Comparison of ENCODE assay signal across 8 mouse cellular contexts in the genomic region with DNA sequence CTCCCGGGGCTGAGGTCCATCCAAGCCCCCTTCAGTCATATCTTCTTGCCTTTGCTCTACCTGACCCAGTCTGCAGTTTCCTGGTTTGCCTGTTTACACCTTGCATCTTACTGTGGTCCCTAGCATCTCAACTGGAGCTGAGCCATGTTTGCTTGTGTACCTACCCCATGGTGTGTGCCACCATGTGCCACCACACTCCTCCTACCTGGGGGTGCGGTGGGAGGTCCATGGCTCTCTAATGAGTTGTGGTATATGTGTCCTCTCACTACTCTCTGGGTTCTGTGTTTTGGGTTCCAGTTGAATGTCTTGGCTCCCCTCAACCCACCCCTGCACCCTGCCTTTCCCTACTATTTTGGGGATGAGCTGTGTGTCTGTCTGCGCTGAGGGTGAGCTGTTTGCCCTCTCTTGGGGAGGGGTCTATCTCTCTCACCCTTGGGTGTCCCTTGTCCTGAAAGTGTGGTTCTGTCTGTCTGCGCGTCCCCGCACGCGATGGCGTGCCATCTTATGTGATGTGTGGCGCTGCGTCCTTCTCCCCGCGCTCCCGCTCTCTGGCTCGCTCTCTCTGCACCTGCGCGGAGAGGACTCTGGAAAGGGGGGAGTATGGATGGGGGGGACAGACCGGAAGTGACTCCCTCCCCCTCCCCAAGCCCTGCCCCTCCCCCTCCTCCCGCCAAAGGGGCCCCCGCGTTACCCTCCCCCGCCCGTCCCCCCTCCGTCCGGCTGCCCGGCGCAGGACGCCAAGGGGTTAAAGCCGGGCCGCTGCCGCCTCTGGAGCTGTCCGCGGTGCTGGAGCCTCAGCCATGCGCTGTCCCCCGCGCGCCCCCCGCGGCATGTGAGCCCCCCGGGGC. TPM values are rescaled to one million over a fixed set of nuclear protein-coding genes. Genes with fewer than 3 reads are reported as not detected.
A peak's percentile ranks its signal among the peaks of the same experiment; 100 is the strongest.
DNase-seq lines count a peak whose midpoint lies in the region; ATAC-seq and TF ChIP-seq lines count a peak whose summit lies in the region.

No protein-coding gene starts in this region.

- no peaks in the 10 kb centered on the region for H3K27me3 ChIP-seq in hindbrain, postnatal 0 days (ENCODE audit: insufficient read depth, low read length)
- peaks cover 60% of the 10 kb centered on the region for H3K27me3 ChIP-seq in neural tube, embryonic 11.5 days (ENCODE audit: control insufficient read depth, insufficient read depth, low read length)

- peak overlapping the region; percentile 64 for H3K4me3 ChIP-seq in hindbrain, postnatal 0 days (ENCODE audit: low read length)
- peak overlapping the region; percentile 48 for H3K4me3 ChIP-seq in neural tube, embryonic 11.5 days (ENCODE audit: low read depth, low read length)

- peak overlapping the region; percentile 78 for H3K4me2 ChIP-seq in hindbrain, postnatal 0 days (ENCODE audit: low read depth, low read length)
- peak overlapping the region; percentile 74 for H3K4me2 ChIP-seq in neural tube, embryonic 11.5 days (ENCODE audit: low read depth)

- H3K27ac ChIP-seq in hindbrain, postnatal 0 days = peak overlapping the region; percentile 93
- H3K27ac ChIP-seq in neural tube, embryonic 11.5 days (ENCODE audit: low read depth, low read length) = 0 out of 2 replicates have a peak overlapping the region, but pooled peaks have one; percentile 39

- 5% methylated on average over 25 of the region's 40 CpGs for WGBS in hindbrain, postnatal 0 days
- 7% methylated on average over 20 of the region's 40 CpGs for WGBS in neural tube, embryonic 11.5 days

- peaks cover 3% of the 10 kb centered on the region; the same call in 1 of the 2 replicates for H3K36me3 ChIP-seq in hindbrain, postnatal 0 days (ENCODE audit: insufficient read depth, low read length)
- no peaks in the 10 kb centered on the region for H3K36me3 ChIP-seq in neural tube, embryonic 11.5 days (ENCODE audit: control insufficient read depth, insufficient read depth, low read length)

- ATAC-seq in hindbrain, postnatal 0 days = peak; percentile 80
- ATAC-seq in neural tube, embryonic 11.5 days (ENCODE audit: insufficient read depth, low FRiP score, low TSS enrichment) = peak; percentile 64; the same call in 1 of the 2 replicates
- no peak for ATAC-seq in megakaryocyte-erythroid progenitor cell, adult 5-6 weeks (replicated peaks; ENCODE audit: low FRiP score, low TSS enrichment, poor library complexity, severe bottlenecking)

- H3K9me3 ChIP-seq in hindbrain, postnatal 0 days (ENCODE audit: low read length) = no peaks in the 10 kb centered on the region
- no peaks in the 10 kb centered on the region for H3K9me3 ChIP-seq in neural tube, embryonic 11.5 days (ENCODE audit: control insufficient read depth, low read length)

- DNase-seq in kidney, postnatal 14 days = peak; percentile 43
- no peak for DNase-seq in kidney, adult 9 months
- DNase-seq in cerebellum, adult 11-12 months = peak; percentile 85
- peak; percentile 81 for DNase-seq in embryo, embryonic 11 days
- DNase-seq in hindbrain, postnatal 0 days (ENCODE audit: low spot score) = peak; percentile 86
- DNase-seq in neural tube, embryonic 11.5 days (ENCODE audit: low spot score) = peak; percentile 66
- DNase-seq in T-cell, adult 2 months (ENCODE audit: low spot score) = no peak

- H3K4me1 ChIP-seq in hindbrain, postnatal 0 days (ENCODE audit: insufficient read depth, low read length) = no peaks in the 10 kb centered on the region
- H3K4me1 ChIP-seq in neural tube, embryonic 11.5 days (ENCODE audit: control insufficient read depth, insufficient read depth, low read length) = no peaks in the 10 kb centered on the region

- no peak for TF ChIP-seq CTCF in hindbrain, postnatal 0 days (IDR thresholded peaks at IDR 0.05; ENCODE audit: low read depth)

- peak overlapping the region; percentile 94 for H3K9ac ChIP-seq in hindbrain, postnatal 0 days (replicated peaks; ENCODE audit: low read length)
- H3K9ac ChIP-seq in neural tube, embryonic 11.5 days (ENCODE audit: low read length) = peak overlapping the region; percentile 58

RNA-seq across cellular contexts. Expression of a gene that starts 25.2 kb away (rescaled TPM):
- total RNA-seq in hindbrain, postnatal 0 days (2014; rRNA removed) = 39.0 and 41.8 TPM in 2 replicates
- polyA plus RNA-seq in hindbrain, postnatal 0 days (2015; fragmentation: Nextera tagmentation; extraction: Ambion mirVana) = 36.3 and 36.6 TPM in 2 replicates
- polyA plus RNA-seq in neural tube, embryonic 11.5 days (2014; fragmentation: Nextera tagmentation; extraction: Ambion mirVana) = 4.6 and 4.7 TPM in 2 replicates
- total RNA-seq in megakaryocyte-erythroid progenitor cell, adult 5-6 weeks (2014; fragmentation: Nextera tagmentation) = 0.22 and 1.3 TPM in 2 replicates
- 0.27 TPM in 1 of 2 replicates, not detected in the other for total RNA-seq in megakaryocyte-erythroid progenitor cell, adult 5-6 weeks (2017)

RNA-seq across cellular contexts. Expression of a gene that starts 28.6 kb away (rescaled TPM):
- 3.3 and 5.9 TPM in 2 replicates for total RNA-seq in hindbrain, postnatal 0 days (2014; rRNA removed)
- 4.4 and 4.5 TPM in 2 replicates for polyA plus RNA-seq in hindbrain, postnatal 0 days (2015; fragmentation: Nextera tagmentation; extraction: Ambion mirVana)
- 1.9 and 2.4 TPM in 2 replicates for polyA plus RNA-seq in neural tube, embryonic 11.5 days (2014; fragmentation: Nextera tagmentation; extraction: Ambion mirVana)
- total RNA-seq in megakaryocyte-erythroid progenitor cell, adult 5-6 weeks (2014; fragmentation: Nextera tagmentation) = 0.74 and 0.77 TPM in 2 replicates
- total RNA-seq in megakaryocyte-erythroid progenitor cell, adult 5-6 weeks (2017) = 1.7 and 4.3 TPM in 2 replicates

RNA-seq across cellular contexts. Expression of a gene that starts 48.6 kb away (rescaled TPM):
- 130 and 154 TPM in 2 replicates for total RNA-seq in hindbrain, postnatal 0 days (2014; rRNA removed)
- polyA plus RNA-seq in hindbrain, postnatal 0 days (2015; fragmentation: Nextera tagmentation; extraction: Ambion mirVana) = 73.7 and 79.2 TPM in 2 replicates
- polyA plus RNA-seq in neural tube, embryonic 11.5 days (2014; fragmentation: Nextera tagmentation; extraction: Ambion mirVana) = 2.9 and 3.7 TPM in 2 replicates
- total RNA-seq in megakaryocyte-erythroid progenitor cell, adult 5-6 weeks (2014; fragmentation: Nextera tagmentation) = not detected in 2 replicates
- 0.61 TPM in 1 of 2 replicates, not detected in the other for total RNA-seq in megakaryocyte-erythroid progenitor cell, adult 5-6 weeks (2017)

RNA-seq across cellular contexts. Expression of a gene that starts 50.4 kb away (rescaled TPM):
- 1.4 and 2.3 TPM in 2 replicates for total RNA-seq in hindbrain, postnatal 0 days (2014; rRNA removed)
- polyA plus RNA-seq in hindbrain, postnatal 0 days (2015; fragmentation: Nextera tagmentation; extraction: Ambion mirVana) = 3.3 and 3.6 TPM in 2 replicates
- 1.0 and 1.1 TPM in 2 replicates for polyA plus RNA-seq in neural tube, embryonic 11.5 days (2014; fragmentation: Nextera tagmentation; extraction: Ambion mirVana)
- total RNA-seq in megakaryocyte-erythroid progenitor cell, adult 5-6 weeks (2014; fragmentation: Nextera tagmentation) = not detected in 2 replicates
- 0.65 TPM in 1 of 2 replicates, not detected in the other for total RNA-seq in megakaryocyte-erythroid progenitor cell, adult 5-6 weeks (2017)

Comparison
In these comparisons a context has a peak if more than half of its experiments do, and no peak if none do; other contexts are left out.
1. DNase-seq: peak in kidney, postnatal 14 days (single experiment), cerebellum, adult 11-12 months (single experiment), embryo, embryonic 11 days (single experiment), hindbrain, postnatal 0 days (single experiment) and neural tube, embryonic 11.5 days (single experiment); none in kidney, adult 9 months (single experiment) and T-cell, adult 2 months (single experiment).
2. RNA of a gene that starts 25.2 kb away (total RNA-seq): 39.0 to 41.8 TPM in hindbrain, postnatal 0 days; 0.22 to 1.3 TPM in megakaryocyte-erythroid progenitor cell, adult 5-6 weeks; every median in the first group is over 10 times any median in the second.
3. RNA of a gene that starts 48.6 kb away (total RNA-seq): 130 to 154 TPM in hindbrain, postnatal 0 days; 0.61 TPM in megakaryocyte-erythroid progenitor cell, adult 5-6 weeks; every median in the first group is over 10 times any median in the second.